Mouse (Mus musculus): ENCODE measurements around the gene Hsd17b13. TPM values are rescaled to one million over a fixed set of nuclear protein-coding genes. Genes with fewer than 3 reads are reported as not detected.
"Not testable (repeated sequence)": the region's sequence is repeated elsewhere in the genome, so short reads cannot be mapped to it uniquely, and the experiment has no call there.

The Hsd17b13 gene
- total RNA-seq, 2 experiments from 2014 or later = not detected

- intact Hi-C loops (cut with DNase I) = loop anchor here (10.0 kb wide), 1 partner anchor 221 kb away; no protein-coding TSS in a partner anchor
- no peak for DNase-seq
Observed at GRCm38 (mm10) chr5:103993601-103994000, 16.4 kb upstream of the Hsd17b13 start.

GRCm38 (mm10) chr5:103992831-103993230 lies 15.6 kb upstream of the Hsd17b13 start:
- no peak for DNase-seq
- intact Hi-C loops (cut with DNase I) = loop anchor here (10.0 kb wide), 1 partner anchor 222 kb away; no protein-coding TSS in a partner anchor

GRCm38 (mm10) chr5:103980705-103981560 lies 3.7 kb upstream of the Hsd17b13 start:
- no peak for DNase-seq
- intact Hi-C loops (cut with DNase I) = no loop called here

- intact Hi-C loops (cut with DNase I) = no loop called here
- no peak for DNase-seq
Observed at GRCm38 (mm10) chr5:103977907-103978570, 829 bp upstream of the Hsd17b13 start.

GRCm38 (mm10) chr5:103975736-103976135 lies 1.5 kb downstream of the Hsd17b13 start:
- intact Hi-C loops (cut with DNase I) = no loop called here
- DNase-seq = no peak

- DNase-seq = no peak
- intact Hi-C loops (cut with DNase I) = no loop called here
Observed at GRCm38 (mm10) chr5:103972801-103973200, 4.4 kb downstream of the Hsd17b13 start.

GRCm38 (mm10) chr5:103972379-103972778 lies 4.8 kb downstream of the Hsd17b13 start:
- DNase-seq = no peak
- intact Hi-C loops (cut with DNase I) = no loop called here

GRCm38 (mm10) chr5:103971051-103971450 lies 6.2 kb downstream of the Hsd17b13 start:
- DNase-seq = no peak
- intact Hi-C loops (cut with DNase I) = no loop called here

- intact Hi-C loops (cut with DNase I) = no loop called here
- no peak for DNase-seq
Observed at GRCm38 (mm10) chr5:103962935-103963429, 14.2 kb downstream of the Hsd17b13 start.

- intact Hi-C loops (cut with DNase I) = no loop called here
- DNase-seq = no peak
Observed at GRCm38 (mm10) chr5:103954638-103955037, 22.6 kb downstream of the Hsd17b13 start.

- peak in 1 of 2 experiments; percentile 20 for DNase-seq
- intact Hi-C loops (cut with DNase I) = no loop called here
Observed at GRCm38 (mm10) chr5:103953135-103954083, 23.8 kb downstream of the Hsd17b13 start.

GRCm38 (mm10) chr5:103950138-103950537 lies 27.1 kb downstream of the Hsd17b13 start:
- DNase-seq; intact Hi-C loops (cut with DNase I): not testable (repeated sequence)

- intact Hi-C loops (cut with DNase I) = no loop called here
- no peak for DNase-seq
Observed at GRCm38 (mm10) chr5:103943183-103943582, 34.0 kb downstream of the Hsd17b13 start.

GRCm38 (mm10) chr5:103939856-103940255 lies 37.4 kb downstream of the Hsd17b13 start:
- intact Hi-C loops (cut with DNase I) = no loop called here

GRCm38 (mm10) chr5:103939350-103939652 lies 37.9 kb downstream of the Hsd17b13 start:
- no peak for DNase-seq
- intact Hi-C loops (cut with DNase I) = no loop called here

More at GRCm38 (mm10) chr5:103939856-103940255, 37.4 kb downstream of the Hsd17b13 start:
- no peak for DNase-seq

- DNase-seq = no peak
- intact Hi-C loops (cut with DNase I) = no loop called here
Observed at GRCm38 (mm10) chr5:103938547-103939349, 38.5 kb downstream of the Hsd17b13 start.

- intact Hi-C loops (cut with DNase I) = no loop called here
- peak in 1 of 2 experiments; percentile 35 for DNase-seq
Observed at GRCm38 (mm10) chr5:103936906-103937589, 40.2 kb downstream of the Hsd17b13 start.

GRCm38 (mm10) chr5:103931924-103932323 lies 45.3 kb downstream of the Hsd17b13 start:
- DNase-seq; intact Hi-C loops (cut with DNase I): not testable (repeated sequence)

- intact Hi-C loops (cut with DNase I) = no loop called here
- DNase-seq = no peak
Observed at GRCm38 (mm10) chr5:103930511-103930910, 46.7 kb downstream of the Hsd17b13 start.

Data from heart, postnatal 10 days (tissue).